Mouse (Mus musculus): Measurements from ENCODE around the gene Gm9972. TPM values are rescaled to one million over a fixed set of nuclear protein-coding genes. Genes with fewer than 3 reads are reported as not detected.

Gm9972 gene
- not detected for total RNA-seq (2021)
- long read RNA-seq, experiment 1: 0 reads
- long read RNA-seq, experiment 2: 0 reads

GRCm38 (mm10) chr11:43035446-43035845 is at the start of gene Gm9972:
Gene Gm9972, plus strand, starts transcription at chr11:43035746.
- DNase-seq (ENCODE audit: low spot score): no peak

GRCm38 (mm10) chr11:42999188-42999587 is 36.4 kb upstream of the Gm9972 start:
- DNase-seq (ENCODE audit: low spot score): no peak

GRCm38 (mm10) chr11:43011941-43012340 is 23.6 kb upstream of the Gm9972 start:
- DNase-seq (ENCODE audit: low spot score): no peak

- DNase-seq (ENCODE audit: low spot score): no peak
These were observed 22.6 kb upstream of the Gm9972 start for GRCm38 (mm10) chr11:43012980-43013379.

- no peak for DNase-seq (ENCODE audit: low spot score)
These were observed 12.3 kb upstream of the Gm9972 start for GRCm38 (mm10) chr11:43023109-43023688.

- no peak for DNase-seq (ENCODE audit: low spot score)
These were observed 5.7 kb upstream of the Gm9972 start for GRCm38 (mm10) chr11:43029813-43030212.

GRCm38 (mm10) chr11:43032141-43032540 is 3.4 kb upstream of the Gm9972 start:
- DNase-seq (ENCODE audit: low spot score): no peak

GRCm38 (mm10) chr11:43045871-43046548 is 10.5 kb downstream of the Gm9972 start:
- no peak for DNase-seq (ENCODE audit: low spot score)

GRCm38 (mm10) chr11:43049363-43049762 is 13.8 kb downstream of the Gm9972 start:
- DNase-seq (ENCODE audit: low spot score): no peak

GRCm38 (mm10) chr11:43054972-43055371 is 19.4 kb downstream of the Gm9972 start:
- DNase-seq (ENCODE audit: low spot score): no peak

- DNase-seq (ENCODE audit: low spot score): no peak
These were observed 24.0 kb downstream of the Gm9972 start for GRCm38 (mm10) chr11:43059437-43059970.

GRCm38 (mm10) chr11:43062286-43062685 is 26.7 kb downstream of the Gm9972 start:
- DNase-seq (ENCODE audit: low spot score): no peak

GRCm38 (mm10) chr11:43086309-43087050 is 50.9 kb downstream of the Gm9972 start:
- DNase-seq (ENCODE audit: low spot score): no peak

Other genes starting within 250 kb of the Gm9972 start
- gene Atp10b, start 114.1 kb downstream of the Gm9972 start, total RNA-seq (2021): not detected